Mouse (Mus musculus) neural tube, embryonic 11.5 days (tissue): ENCODE data around the gene Cd93. TPM values are rescaled to one million over a fixed set of nuclear protein-coding genes. Genes with fewer than 3 reads are reported as not detected.

Source experiments
- ATAC-seq: fragments of 200-750 bp; cut with Nextera tagmentation; 2 replicates; pipeline ENCODE4 v1.8.0; 2017; ENCODE audit warnings: moderate number of reproducible peaks, mild to moderate bottlenecking, moderate TSS enrichment, moderate library complexity; ENCODE audit not compliant: insufficient read depth, low FRiP score, low TSS enrichment
- DNase-seq: peaks from one replicate; pipeline ENCODE4 v3.0.0-alpha.2; 2015; ENCODE audit warnings: low spot score
- H3K27ac ChIP-seq: fragments of 300-500 bp; sonication (generic); 2 replicates; pipeline ENCODE4 v1.5.1; 2014; ENCODE audit warnings: low read depth, mild to moderate bottlenecking, low read length
- H3K27me3 ChIP-seq: fragments of 300-500 bp; sonication (generic); 2 replicates; pipeline ENCODE4 v1.6.1; 2014; ENCODE audit warnings: mild to moderate bottlenecking, low read length, mixed read lengths; ENCODE audit not compliant: control insufficient read depth, insufficient read depth
- H3K36me3 ChIP-seq: fragments of 300-500 bp; sonication (generic); 2 replicates; pipeline ENCODE4 v1.6.1; 2014; ENCODE audit warnings: mild to moderate bottlenecking, low read length, moderate library complexity, mixed read lengths; ENCODE audit not compliant: control insufficient read depth, insufficient read depth
- H3K4me1 ChIP-seq: fragments of 300-500 bp; sonication (generic); 2 replicates; pipeline ENCODE4 v1.6.1; 2014; ENCODE audit warnings: low read length, mixed read lengths; ENCODE audit not compliant: control insufficient read depth, insufficient read depth
- H3K4me2 ChIP-seq: fragments of 300-500 bp; sonication (generic); 2 replicates; pipeline ENCODE4 v1.6.1; 2014; ENCODE audit warnings: low read depth, mild to moderate bottlenecking, moderate library complexity
- H3K4me3 ChIP-seq: fragments of 300-500 bp; sonication (generic); 2 replicates; pipeline ENCODE4 v1.5.1; 2014; ENCODE audit warnings: low read depth, low read length
- H3K9ac ChIP-seq: fragments of 300-500 bp; sonication (generic); 2 replicates; pipeline ENCODE4 v1.6.1; 2014; ENCODE audit warnings: mild to moderate bottlenecking, low read length
- H3K9me3 ChIP-seq: fragments of 300-500 bp; sonication (generic); 2 replicates; pipeline ENCODE4 v1.6.1; 2016; ENCODE audit warnings: low read length; ENCODE audit not compliant: control insufficient read depth
- WGBS: fragments of 180-500 bp; shearing (Covaris S2); extraction: QIAGEN DNeasy Blood & Tissue Kit; methylation state at CpG from one replicate; pipeline ENCODE4 v1.1.7; 2014; 5-methylcytosine and 5-hydroxymethylcytosine counted together
- polyA plus RNA-seq: library from polyadenylated mRNA; unstranded; fragments of >200 nt; fragmentation: Nextera tagmentation; extraction: Ambion mirVana; gene quantifications from 2 replicates; pipeline ENCODE4 v1.2.1, GENCODE M21; 2014

Gene Cd93
- polyA plus RNA-seq, 1 experiment from 2014 or later = 6.4 TPM

DNA sequence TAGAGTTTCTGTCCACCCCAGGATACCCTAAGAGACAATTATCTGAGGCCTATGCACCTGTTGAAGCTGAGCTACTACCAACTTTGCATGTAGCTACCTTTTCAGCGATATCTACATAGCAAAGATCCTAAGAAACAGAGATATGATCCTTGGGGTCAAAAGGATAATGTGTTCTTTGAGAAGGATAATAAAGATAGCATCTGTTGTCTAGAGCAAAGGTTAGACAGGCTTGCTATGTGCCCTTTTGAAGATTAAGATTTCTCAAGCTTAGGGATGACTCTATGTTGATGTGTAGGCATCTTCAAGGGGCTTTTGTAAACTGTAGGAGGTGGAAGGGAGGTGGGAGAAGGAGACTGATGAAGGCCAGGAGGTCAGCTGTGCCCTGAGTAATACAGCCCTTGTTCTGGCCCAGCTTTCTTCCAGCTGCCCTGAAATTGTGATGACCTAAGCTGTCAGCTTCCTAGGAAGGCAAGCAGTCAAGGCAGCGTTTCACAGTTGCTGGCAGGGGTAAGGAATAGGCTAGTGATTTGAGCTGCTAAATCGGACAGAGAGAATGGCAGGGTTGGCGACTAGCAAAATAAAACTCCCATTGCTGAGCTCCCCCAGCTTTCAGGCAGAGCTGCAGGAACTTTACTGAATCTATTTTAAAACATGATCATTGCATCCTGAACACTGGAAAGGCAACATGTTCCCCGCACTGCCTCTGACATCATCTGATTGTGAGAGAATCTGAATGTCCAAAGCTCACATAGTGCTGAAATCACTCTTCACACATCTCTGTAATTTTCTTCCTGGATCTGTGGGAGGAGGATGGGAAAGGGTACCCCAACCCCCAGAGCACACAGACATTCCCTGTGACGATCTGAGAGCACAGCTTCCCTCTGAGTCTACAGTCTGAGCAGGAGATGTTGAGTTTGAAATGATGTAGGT, 55.4 kb downstream of the Cd93 start:
- Histone ChIP-seq H3K9ac (no peak overlapping the region), H3K4me1 (no peaks in the 10 kb centered on the region), H3K4me3 (no peak overlapping the region), H3K27me3 (no peaks in the 10 kb centered on the region), H3K36me3 (no peaks in the 10 kb centered on the region), H3K27ac (no peak overlapping the region), H3K9me3 (no peaks in the 10 kb centered on the region), H3K4me2 (no peak overlapping the region)
- ATAC-seq (no peak), DNase-seq (no peak)
- WGBS = 77% methylated on average over 6 of the region's 6 CpGs

DNA sequence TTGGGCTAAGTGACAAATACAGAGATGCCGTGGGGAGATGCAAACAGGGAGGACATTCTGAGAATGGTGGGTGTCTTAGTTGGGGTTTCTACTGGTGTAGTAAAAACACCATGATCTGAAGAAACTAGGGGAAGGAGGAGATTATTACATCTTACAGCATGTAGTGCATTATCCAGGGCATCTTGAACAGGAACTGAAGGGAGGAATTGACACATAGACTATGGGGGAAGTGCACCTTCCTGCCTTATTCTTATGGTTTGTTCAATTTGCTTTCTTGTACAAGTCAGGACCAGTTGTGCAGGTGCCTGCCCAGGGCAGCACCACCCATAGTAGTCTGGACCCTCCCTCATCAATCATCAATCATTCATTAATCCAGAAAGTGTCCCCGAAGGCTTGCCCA, 56.4 kb downstream of the Cd93 start:
- Histone ChIP-seq H3K9ac (no peak overlapping the region), H3K36me3 (no peaks in the 10 kb centered on the region), H3K4me2 (no peak overlapping the region), H3K4me1 (no peaks in the 10 kb centered on the region), H3K27ac (no peak overlapping the region), H3K27me3 (no peaks in the 10 kb centered on the region), H3K4me3 (no peak overlapping the region), H3K9me3 (no peaks in the 10 kb centered on the region)
- no peak for ATAC-seq
- no peak for DNase-seq
- 87% methylated on average over 2 of the region's 2 CpGs for WGBS

Other genes with a start within 250 kb of the Cd93 start
- gene Sstr4, start 48.2 kb downstream of the Cd93 start, polyA plus RNA-seq = 0.34 and 0.80 TPM in 2 replicates
- gene Thbd, start 35.4 kb downstream of the Cd93 start, polyA plus RNA-seq = 5.9 and 6.4 TPM in 2 replicates
- gene Nxt1, start 229.0 kb upstream of the Cd93 start, polyA plus RNA-seq = 101 and 105 TPM in 2 replicates
- gene Gzf1, start 237.5 kb upstream of the Cd93 start, polyA plus RNA-seq = 22.4 and 27.3 TPM in 2 replicates